Mouse (Mus musculus) limb, embryonic 14.5 days (tissue): ENCODE data around the gene Krtap1-5. TPM values are rescaled to one million over a fixed set of nuclear protein-coding genes. Genes with fewer than 3 reads are reported as not detected.

Source experiments
- ATAC-seq: fragments of 200-750 bp; cut with Nextera tagmentation; 2 replicates; pipeline ENCODE4 v1.8.0; 2017; ENCODE audit warnings: low read depth, moderate number of reproducible peaks, moderate TSS enrichment; ENCODE audit not compliant: low FRiP score
- DNase-seq: peaks from one replicate; pipeline ENCODE4 v3.0.0-alpha.2; 2015; ENCODE audit warnings: low spot score
- H3K27ac ChIP-seq: fragments of 300-500 bp; sonication (generic); replicated peaks from 2 replicates; pipeline ENCODE4 v1.5.1; 2014; ENCODE audit warnings: low read depth, mild to moderate bottlenecking, low read length, moderate library complexity, mixed read lengths
- H3K27me3 ChIP-seq: fragments of 300-500 bp; sonication (generic); 2 replicates; pipeline ENCODE4 v1.6.1; 2014; ENCODE audit warnings: low read length, mixed read lengths; ENCODE audit not compliant: control insufficient read depth, insufficient read depth
- H3K36me3 ChIP-seq: fragments of 300-500 bp; sonication (generic); 2 replicates; pipeline ENCODE4 v1.6.1; 2014; ENCODE audit warnings: mild to moderate bottlenecking, low read length, moderate library complexity, mixed read lengths; ENCODE audit not compliant: control insufficient read depth, insufficient read depth
- H3K4me1 ChIP-seq: fragments of 300-500 bp; sonication (generic); 2 replicates; pipeline ENCODE4 v1.6.1; 2014; ENCODE audit warnings: antibody characterized with exemption, low read length, mixed read lengths; ENCODE audit not compliant: control insufficient read depth, insufficient read depth
- H3K4me2 ChIP-seq: fragments of 300-500 bp; sonication (generic); replicated peaks from 2 replicates; pipeline ENCODE4 v1.6.1; 2014; ENCODE audit warnings: low read depth, mild to moderate bottlenecking, low read length, moderate library complexity; ENCODE audit not compliant: severe bottlenecking
- H3K4me3 ChIP-seq: fragments of 300-500 bp; sonication (generic); replicated peaks from 2 replicates; pipeline ENCODE4 v1.5.1; 2014; ENCODE audit warnings: low read length
- H3K9ac ChIP-seq: fragments of 300-500 bp; sonication (generic); 2 replicates; pipeline ENCODE4 v1.6.1; 2014; ENCODE audit warnings: mild to moderate bottlenecking, low read depth, low read length, moderate library complexity; ENCODE audit not compliant: severe bottlenecking
- H3K9me3 ChIP-seq: fragments of 300-500 bp; sonication (generic); 2 replicates; pipeline ENCODE4 v1.6.1; 2016; ENCODE audit warnings: low read length; ENCODE audit not compliant: control insufficient read depth
- POLR2A ChIP-seq: fragments of 200-500 bp; IDR thresholded peaks from 2 replicates; pipeline ENCODE4 v1.8.0; 2012; ENCODE audit warnings: inconsistent platforms, mild to moderate bottlenecking, moderate library complexity, borderline replicate concordance; ENCODE audit not compliant: insufficient read depth, insufficient read length; ENCODE audit errors: extremely low read depth
- WGBS: fragments of 180-500 bp; shearing (Covaris S2); extraction: QIAGEN DNeasy Blood & Tissue Kit; methylation state at CpG from one replicate; pipeline ENCODE4 v1.1.7; 2014; 5-methylcytosine and 5-hydroxymethylcytosine counted together
- polyA plus RNA-seq, 2 experiments: library from polyadenylated mRNA; depleted of rRNA in 1 of 2; stranded (reverse) in 1 of 2; unstranded in 1 of 2; fragments of >200 nt; fragmentation: Nextera tagmentation in 1 of 2; extraction: Ambion mirVana in 1 of 2; gene quantifications; 2 replicates each; pipeline versions ENCODE4 v1.2.1 to v1.2.3; 2012 to 2014

Krtap1-5 gene
- polyA plus RNA-seq, 2 experiments = not detected

GRCm38 (mm10) chr11:99559366-99559765, 21.4 kb downstream of the Krtap1-5 start, which contains the start of gene Gm11939:
Gene Gm11939 (minus strand): TSS chr11:99559466.
- 89% methylated on average over 9 of the region's 9 CpGs for WGBS
- no peak for TF ChIP-seq POLR2A
- H3K4me2 ChIP-seq = no peak within 1 kb of the TSS

GRCm38 (mm10) chr11:99557976-99558745, 22.7 kb downstream of the Krtap1-5 start:
- no peak for TF ChIP-seq POLR2A
- no peak overlapping the region for H3K4me3 ChIP-seq
- no peaks in the 10 kb centered on the region for H3K36me3 ChIP-seq
- 90% methylated on average over 3 of the region's 3 CpGs for WGBS
- no peaks in the 10 kb centered on the region for H3K9me3 ChIP-seq
- H3K27ac ChIP-seq = no peak overlapping the region
- no peak overlapping the region for H3K4me2 ChIP-seq
- no peaks in the 10 kb centered on the region for H3K27me3 ChIP-seq
- no peak for ATAC-seq
- no peaks in the 10 kb centered on the region for H3K4me1 ChIP-seq
- no peak overlapping the region for H3K9ac ChIP-seq
- no peak for DNase-seq

More at GRCm38 (mm10) chr11:99559366-99559765, 21.4 kb downstream of the Krtap1-5 start, which contains the start of gene Gm11939:
- ATAC-seq (no peak), DNase-seq (no peak)
- no peaks in the 10 kb centered on the region for H3K27me3 ChIP-seq
- no peaks in the 10 kb centered on the region for H3K4me1 ChIP-seq
- no peak within 1 kb of the TSS for H3K27ac ChIP-seq
- no peak within 1 kb of the TSS for H3K4me3 ChIP-seq
- H3K9me3 ChIP-seq = no peaks in the 10 kb centered on the region
- H3K9ac ChIP-seq = no peak within 1 kb of the TSS
- H3K36me3 ChIP-seq = no peaks in the 10 kb centered on the region

DNA sequence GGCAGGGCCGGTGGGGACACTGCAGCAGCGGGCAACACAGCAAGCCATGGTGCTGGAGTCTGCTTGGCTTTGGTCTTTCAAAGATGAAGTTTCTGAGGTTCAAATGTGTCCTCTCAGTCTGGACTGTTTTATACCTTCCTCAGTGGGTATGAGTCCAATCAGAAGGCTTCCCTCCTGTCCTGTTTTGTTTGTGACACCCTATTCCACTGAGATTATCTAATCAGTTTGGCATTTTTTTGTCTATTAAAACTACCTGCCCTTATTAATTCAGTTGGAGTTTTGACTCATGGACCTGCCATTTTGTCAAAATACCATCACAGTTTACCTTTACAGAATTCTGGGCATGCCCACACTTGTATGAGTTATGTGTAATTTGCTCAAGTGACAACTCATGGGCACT, 24.1 kb downstream of the Krtap1-5 start, which contains the start of gene Krtap3-2:
Gene Krtap3-2 (minus strand): TSS at position 101 of the 400 bp plus-strand sequence.
- H3K4me1 ChIP-seq = no peaks in the 10 kb centered on the region
- H3K4me2 ChIP-seq = no peak within 1 kb of the TSS
- H3K4me3 ChIP-seq = no peak within 1 kb of the TSS
- H3K27ac ChIP-seq = no peak within 1 kb of the TSS
- no peak within 1 kb of the TSS for H3K9ac ChIP-seq
- H3K27me3 ChIP-seq = no peaks in the 10 kb centered on the region
- no peaks in the 10 kb centered on the region for H3K36me3 ChIP-seq
- DNase-seq = no peak
- H3K9me3 ChIP-seq = no peaks in the 10 kb centered on the region
- no peak for TF ChIP-seq POLR2A
- no peak for ATAC-seq
- no CpG with 5 or more reads among the region's 2 CpGs for WGBS

GRCm38 (mm10) chr11:99556195-99556594, 24.6 kb downstream of the Krtap1-5 start:
- H3K9me3 ChIP-seq = no peaks in the 10 kb centered on the region
- H3K4me1 ChIP-seq = no peaks in the 10 kb centered on the region
- no peak overlapping the region for H3K27ac ChIP-seq
- no peak for TF ChIP-seq POLR2A
- DNase-seq (no peak), ATAC-seq (no peak)
- H3K4me2 ChIP-seq = no peak overlapping the region
- no peaks in the 10 kb centered on the region for H3K36me3 ChIP-seq
- H3K4me3 ChIP-seq = no peak overlapping the region
- WGBS = 86% methylated on average over 2 of the region's 2 CpGs
- H3K27me3 ChIP-seq = no peaks in the 10 kb centered on the region
- no peak overlapping the region for H3K9ac ChIP-seq

- H3K4me2 ChIP-seq = no peak within 1 kb of the TSS
- no peak within 1 kb of the TSS for H3K9ac ChIP-seq
- no peaks in the 10 kb centered on the region for H3K9me3 ChIP-seq
- ATAC-seq (no peak), DNase-seq (no peak)
- no peaks in the 10 kb centered on the region for H3K4me1 ChIP-seq
- TF ChIP-seq POLR2A = no peak
- H3K36me3 ChIP-seq = no peaks in the 10 kb centered on the region
- 46% methylated on average over 4 of the region's 4 CpGs for WGBS
- H3K4me3 ChIP-seq = no peak within 1 kb of the TSS
- H3K27me3 ChIP-seq = no peaks in the 10 kb centered on the region
- no peak within 1 kb of the TSS for H3K27ac ChIP-seq
Observed at GRCm38 (mm10) chr11:99550765-99551164, 30.1 kb downstream of the Krtap1-5 start, which contains the start of gene Krtap3-3. Gene Krtap3-3 (minus strand): TSS chr11:99550865.
